Mouse (Mus musculus): ENCODE results near the gene Leng9. TPM values are rescaled to one million over a fixed set of nuclear protein-coding genes. Genes with fewer than 3 reads are reported as not detected.

The Leng9 gene
- polyA plus RNA-seq, 1 experiment from 2014 or later: 4.8 TPM

DNA sequence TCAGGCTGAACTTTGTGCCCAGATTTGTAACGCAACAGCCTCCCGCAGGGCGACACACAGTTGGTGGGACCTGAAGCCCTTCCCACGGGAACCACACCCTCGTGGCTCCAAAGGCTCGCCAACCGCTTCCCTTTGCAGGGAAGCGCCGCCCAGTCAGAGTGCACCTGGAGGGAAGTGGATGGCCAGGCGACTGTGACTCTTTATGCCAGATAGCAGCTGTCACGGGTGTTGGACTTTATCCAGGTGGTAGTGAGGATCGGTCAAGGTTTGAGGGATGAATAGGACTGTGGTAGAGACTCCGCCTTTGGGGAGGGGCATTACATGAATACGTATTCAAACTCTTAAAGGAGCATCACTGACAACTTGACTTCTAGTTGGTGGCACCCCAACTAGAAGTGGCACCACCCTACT, 642 bp upstream of the Leng9 start:
- Histone ChIP-seq H3K4me3 (replicated peaks) (peak overlapping the region; percentile 72), H3K36me3 (peaks cover 12% of the 10 kb centered on the region), H3K4me2 (peak overlapping the region; percentile 88), H3K9me3 (no peaks in the 10 kb centered on the region), H3K4me1 (peaks cover 31% of the 10 kb centered on the region), H3K27me3 (replicated peaks) (no peaks in the 10 kb centered on the region), H3K9ac (no peak overlapping the region), H3K27ac (peak overlapping the region; percentile 99)
- 17% methylated on average over 14 of the region's 14 CpGs for WGBS
- peak; percentile 67 for ATAC-seq (ENCODE audit: insufficient read depth, low FRiP score, low read depth)

DNA sequence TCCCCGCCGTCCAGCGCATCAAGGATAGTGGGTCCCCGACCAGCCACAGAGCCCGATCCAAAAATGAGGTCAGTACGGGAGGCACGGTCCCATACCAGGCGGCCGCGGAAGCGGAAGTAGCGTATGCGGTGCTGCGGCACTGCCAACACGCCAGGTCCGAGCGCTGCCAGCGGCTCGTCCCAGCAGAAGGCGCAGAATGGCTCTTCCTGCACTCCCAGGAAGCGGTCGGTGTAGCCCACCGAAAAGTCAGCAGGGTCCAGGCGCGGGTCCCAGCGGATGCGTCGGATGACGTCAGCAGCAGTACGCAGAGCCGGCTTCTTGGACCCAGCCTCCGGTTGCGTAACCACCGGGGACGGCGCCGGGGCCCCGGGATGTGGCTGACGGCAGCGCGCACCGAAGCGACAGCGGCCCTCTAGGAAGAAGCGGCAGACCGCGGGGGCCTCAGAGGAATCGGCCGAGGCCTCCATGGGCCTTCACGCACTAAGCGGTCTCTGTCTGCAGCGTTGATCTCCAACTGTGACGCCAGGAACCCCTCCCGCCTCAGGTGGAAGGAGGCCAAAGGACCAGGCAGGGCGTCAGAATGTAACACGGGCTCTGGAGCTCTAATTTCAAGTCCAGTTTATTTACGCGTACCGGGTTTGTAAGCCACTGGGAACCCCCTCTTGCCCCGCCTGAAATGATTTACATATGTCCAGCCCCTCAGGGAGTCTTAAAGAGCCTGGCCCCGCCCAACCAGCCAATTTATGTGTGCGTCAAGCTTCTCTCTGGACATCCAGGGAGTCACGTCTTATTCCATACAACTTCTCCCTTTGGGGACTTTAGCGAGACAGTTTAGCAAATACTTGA, 742 bp downstream of the Leng9 start:
- H3K27ac ChIP-seq: peak overlapping the region; percentile 99
- WGBS: under 1% methylated on average over 64 of the region's 64 CpGs
- peak overlapping the region; percentile 66 for H3K9ac ChIP-seq
- H3K9me3 ChIP-seq: no peaks in the 10 kb centered on the region
- H3K27me3 ChIP-seq (replicated peaks): no peaks in the 10 kb centered on the region
- peak; percentile 71 for ATAC-seq (ENCODE audit: insufficient read depth, low FRiP score, low read depth)
- peaks cover 31% of the 10 kb centered on the region for H3K4me1 ChIP-seq
- peak overlapping the region; percentile 72 for H3K4me3 ChIP-seq (replicated peaks)
- H3K36me3 ChIP-seq: peaks cover 26% of the 10 kb centered on the region
- H3K4me2 ChIP-seq: peak overlapping the region; percentile 88

DNA sequence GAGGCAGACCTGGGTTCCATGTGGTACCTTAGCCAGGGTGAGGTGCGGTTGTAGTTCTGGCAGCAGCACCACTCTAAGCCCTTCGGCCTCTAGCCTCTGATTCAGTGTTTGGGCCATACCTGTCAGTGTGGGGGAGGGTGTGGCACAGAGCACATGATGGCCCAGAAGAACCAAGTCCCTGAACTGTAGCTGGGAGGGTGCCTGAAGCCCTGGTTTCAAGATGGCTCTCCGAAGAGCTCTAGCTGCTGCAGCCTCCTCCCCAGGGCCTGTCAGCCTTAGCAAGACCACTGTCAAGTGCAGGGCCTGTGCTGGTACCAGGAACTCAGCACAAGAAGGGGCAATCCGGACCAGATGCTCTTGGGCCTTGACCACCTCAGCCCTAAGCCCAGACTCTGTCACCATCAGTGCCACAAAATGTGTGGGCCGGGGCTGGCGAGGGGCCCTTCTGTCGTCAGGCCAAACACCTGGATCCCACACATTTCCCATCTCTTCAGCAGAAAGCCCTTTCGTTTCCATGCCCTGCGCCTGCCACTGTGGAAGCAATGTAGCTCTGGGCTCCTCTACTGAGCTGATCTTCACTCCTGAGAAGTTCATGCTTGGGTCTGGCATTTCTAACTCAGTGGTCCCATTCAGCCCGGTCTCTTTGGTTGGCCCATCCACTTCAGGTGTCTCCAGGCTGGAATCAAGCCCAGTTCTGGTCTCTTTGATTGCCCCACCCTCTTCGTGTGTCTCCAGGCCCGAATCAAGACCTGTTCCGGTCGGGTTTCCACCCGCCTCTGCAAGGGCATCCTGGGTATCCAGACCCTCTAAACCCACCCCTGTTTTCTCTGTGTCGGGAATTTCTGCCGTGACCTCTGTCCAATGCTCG, 1.6 kb downstream of the Leng9 start:
- Histone ChIP-seq H3K36me3 (peaks cover 35% of the 10 kb centered on the region), H3K27me3 (replicated peaks) (no peaks in the 10 kb centered on the region), H3K9ac (peak overlapping the region; percentile 66), H3K4me2 (peak overlapping the region; percentile 88), H3K27ac (peak overlapping the region; percentile 99), H3K4me1 (peaks cover 31% of the 10 kb centered on the region), H3K9me3 (no peaks in the 10 kb centered on the region), H3K4me3 (replicated peaks) (peak overlapping the region; percentile 72)
- WGBS: 30% methylated on average over 18 of the region's 18 CpGs
- peak; percentile 5; the same call in 1 of the 2 replicates for ATAC-seq (ENCODE audit: insufficient read depth, low FRiP score, low read depth)

DNA sequence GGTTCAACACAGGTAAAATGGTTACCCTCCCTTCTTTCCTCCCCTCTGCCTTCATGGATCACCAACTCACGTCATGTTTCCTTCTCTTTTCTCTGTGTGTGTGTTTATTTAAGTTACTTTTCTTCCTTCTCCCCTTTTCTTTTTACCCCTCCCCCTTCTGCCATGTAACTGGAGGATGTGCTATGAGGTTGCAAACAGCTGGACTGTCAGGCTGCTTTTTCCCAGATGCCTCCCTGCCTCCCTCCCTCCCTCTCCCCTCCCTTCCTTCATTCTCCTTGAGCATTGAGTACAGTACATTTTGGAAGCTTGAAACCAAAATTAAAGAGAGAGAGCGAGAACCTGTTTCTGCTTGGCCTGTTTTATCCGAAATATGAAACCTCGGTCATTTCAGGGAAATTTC, 2.3 kb downstream of the Leng9 start:
- Histone ChIP-seq H3K4me1 (peaks cover 31% of the 10 kb centered on the region), H3K9me3 (no peaks in the 10 kb centered on the region), H3K4me2 (peak overlapping the region; percentile 88), H3K36me3 (peaks cover 41% of the 10 kb centered on the region), H3K9ac (no peak overlapping the region), H3K27ac (peak overlapping the region; percentile 99; the same call in 1 of the 2 replicates), H3K27me3 (replicated peaks) (no peaks in the 10 kb centered on the region), H3K4me3 (replicated peaks) (no peak overlapping the region)
- 71% methylated on average over 4 of the region's 4 CpGs for WGBS
- no peak for ATAC-seq (ENCODE audit: insufficient read depth, low FRiP score, low read depth)

DNA sequence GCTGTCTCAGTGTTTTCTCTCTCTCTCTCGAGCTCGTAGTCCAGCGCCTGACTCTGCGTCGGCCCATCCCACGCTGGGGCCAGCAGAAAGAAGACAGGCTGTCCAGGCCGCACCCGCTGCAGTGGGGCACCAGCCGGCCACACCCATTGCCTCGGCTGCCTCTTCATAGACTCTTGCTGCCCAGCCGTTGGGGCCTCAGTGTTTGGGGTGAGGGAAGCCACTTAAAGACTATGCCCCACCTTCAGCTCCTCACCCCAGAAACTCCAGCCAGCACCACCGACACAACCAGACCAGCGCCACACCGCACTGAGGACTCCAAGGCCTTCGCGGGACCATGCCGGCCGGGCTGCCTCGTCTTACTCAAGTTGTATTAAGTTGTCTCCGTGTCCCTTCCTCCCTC, 2.8 kb downstream of the Leng9 start:
- Histone ChIP-seq H3K27ac (no peak overlapping the region), H3K4me3 (replicated peaks) (no peak overlapping the region), H3K9ac (no peak overlapping the region), H3K4me1 (peaks cover 31% of the 10 kb centered on the region), H3K27me3 (replicated peaks) (no peaks in the 10 kb centered on the region), H3K4me2 (no peak overlapping the region), H3K9me3 (no peaks in the 10 kb centered on the region), H3K36me3 (peaks cover 46% of the 10 kb centered on the region)
- no peak for ATAC-seq (ENCODE audit: insufficient read depth, low FRiP score, low read depth)
- WGBS: 81% methylated on average over 20 of the region's 20 CpGs

DNA sequence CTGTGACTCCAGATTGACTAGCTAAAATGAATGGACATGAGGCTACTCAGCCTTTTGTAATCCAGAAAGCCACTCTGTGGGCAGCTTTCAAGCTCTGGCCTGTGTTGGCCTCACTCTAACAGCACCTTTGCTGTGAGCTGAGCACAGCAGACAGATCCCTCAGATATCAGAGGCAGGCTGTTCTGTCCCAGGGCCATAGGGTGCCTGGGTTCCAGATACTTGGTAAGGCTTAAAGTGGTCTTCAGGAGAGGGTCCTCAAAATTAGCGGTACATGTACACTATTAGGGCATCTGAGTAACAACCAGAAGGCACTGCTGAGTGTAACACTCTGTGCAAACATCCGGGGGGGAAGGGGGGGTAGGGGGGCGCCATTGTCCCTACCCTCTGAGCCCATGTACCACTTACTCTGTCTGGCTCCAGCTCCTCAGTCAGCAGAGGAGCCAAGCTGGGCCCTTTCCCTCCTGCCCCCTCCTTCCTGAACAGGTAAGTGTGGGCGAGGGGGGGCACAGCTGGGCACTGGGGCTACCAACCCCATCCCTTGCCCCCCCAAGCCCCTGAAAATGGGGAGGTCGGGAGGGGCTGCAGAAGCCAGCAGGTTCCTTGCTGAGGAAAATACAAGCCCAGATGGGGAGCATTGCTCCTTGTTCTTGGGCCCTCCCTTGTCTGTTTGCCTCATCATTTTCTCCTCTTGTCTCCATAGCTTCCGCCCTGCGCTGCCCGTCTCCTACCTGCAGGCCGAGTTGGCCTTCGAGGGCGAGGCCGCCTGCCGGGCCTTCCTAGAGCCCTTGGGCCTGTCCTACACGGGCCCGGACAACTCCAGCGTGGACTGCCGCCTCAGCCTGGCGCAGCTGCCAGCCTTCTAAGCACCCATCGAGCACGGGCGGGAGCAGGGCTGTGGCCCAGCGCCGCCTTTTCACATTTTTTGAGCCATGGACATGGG, 3.7 kb downstream of the Leng9 start:
- WGBS: 89% methylated on average over 23 of the region's 23 CpGs
- Histone ChIP-seq H3K27me3 (replicated peaks) (no peaks in the 10 kb centered on the region), H3K9ac (no peak overlapping the region), H3K4me2 (no peak overlapping the region), H3K4me3 (replicated peaks) (no peak overlapping the region), H3K36me3 (peaks cover 54% of the 10 kb centered on the region), H3K4me1 (peaks cover 30% of the 10 kb centered on the region), H3K27ac (no peak overlapping the region), H3K9me3 (no peaks in the 10 kb centered on the region)
- no peak for ATAC-seq (ENCODE audit: insufficient read depth, low FRiP score, low read depth)

DNA sequence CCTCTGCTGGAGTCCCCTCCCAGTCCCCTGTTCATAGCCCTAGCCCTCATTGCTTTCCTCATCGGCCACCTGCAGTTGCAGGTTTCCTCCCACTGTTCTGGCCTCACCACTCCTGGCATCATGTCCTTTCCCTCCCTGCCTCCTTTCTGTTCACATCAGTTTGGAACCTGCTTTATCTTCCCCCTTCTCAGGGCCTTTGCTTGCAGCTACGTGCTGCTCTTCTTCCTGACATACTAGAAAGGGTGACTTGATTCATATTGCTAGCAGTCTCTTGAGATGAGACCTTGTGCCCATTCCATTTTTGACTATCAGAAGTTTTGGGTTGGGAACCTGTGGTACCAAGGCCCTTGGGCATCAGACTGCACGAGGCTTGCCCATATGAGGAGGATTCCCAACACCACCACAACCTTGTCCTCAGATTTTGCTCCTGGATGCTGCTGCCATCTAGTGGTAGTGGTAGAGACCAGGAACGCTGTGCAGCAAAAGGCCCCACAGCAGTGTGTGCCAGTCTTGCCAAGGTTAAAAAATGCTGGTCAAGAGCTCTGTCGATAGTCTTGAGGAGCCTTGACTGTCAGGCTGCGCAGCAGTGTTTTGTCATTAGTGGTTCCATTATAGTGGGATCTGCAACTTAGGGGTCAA, 4.5 kb downstream of the Leng9 start:
- Histone ChIP-seq H3K9ac (no peak overlapping the region), H3K36me3 (peaks cover 63% of the 10 kb centered on the region), H3K27ac (no peak overlapping the region), H3K9me3 (no peaks in the 10 kb centered on the region), H3K4me2 (no peak overlapping the region), H3K4me1 (peaks cover 26% of the 10 kb centered on the region), H3K4me3 (replicated peaks) (no peak overlapping the region), H3K27me3 (replicated peaks) (no peaks in the 10 kb centered on the region)
- ATAC-seq (ENCODE audit: insufficient read depth, low FRiP score, low read depth): no peak
- WGBS: 65% methylated on average over 6 of the region's 6 CpGs

DNA sequence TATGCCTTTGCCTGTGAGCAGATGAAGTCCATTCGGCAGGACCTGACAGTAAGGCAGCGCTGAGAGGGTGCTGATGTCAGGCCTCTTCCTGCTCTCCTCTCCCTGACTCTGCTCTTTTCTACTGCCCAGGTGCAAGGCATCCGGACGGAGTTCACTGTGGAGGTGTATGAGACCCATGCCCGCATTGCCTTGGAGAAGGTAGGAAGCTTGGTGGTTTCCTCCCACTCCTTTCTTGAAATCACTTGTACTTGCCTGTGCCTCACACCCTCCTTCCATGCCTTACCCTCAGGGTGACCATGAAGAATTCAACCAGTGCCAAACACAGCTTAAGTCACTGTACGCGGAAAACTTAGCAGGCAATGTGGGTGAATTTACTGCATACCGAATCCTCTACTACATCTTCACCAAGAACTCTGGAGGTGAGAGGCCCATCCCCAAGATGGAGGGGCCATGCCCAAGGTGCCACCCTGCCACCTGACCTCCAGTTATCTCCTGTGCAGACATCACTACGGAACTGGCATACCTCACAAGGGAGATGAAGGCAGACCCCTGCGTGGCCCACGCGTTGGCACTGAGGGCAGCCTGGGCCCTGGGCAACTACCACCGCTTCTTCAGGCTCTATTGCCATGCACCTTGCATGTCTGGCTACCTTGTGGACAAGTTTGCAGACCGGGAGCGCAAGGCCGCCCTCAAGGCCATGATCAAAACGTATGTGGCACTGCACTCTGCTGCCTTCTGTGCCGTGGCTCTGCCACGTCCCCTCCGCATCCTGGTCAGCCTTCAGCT, 5.2 kb downstream of the Leng9 start:
- no peak overlapping the region for H3K27ac ChIP-seq
- no peak overlapping the region for H3K4me3 ChIP-seq (replicated peaks)
- ATAC-seq (ENCODE audit: insufficient read depth, low FRiP score, low read depth): no peak
- H3K36me3 ChIP-seq: peaks cover 70% of the 10 kb centered on the region
- 95% methylated on average over 20 of the region's 20 CpGs for WGBS
- H3K4me1 ChIP-seq: peaks cover 21% of the 10 kb centered on the region
- no peaks in the 10 kb centered on the region for H3K27me3 ChIP-seq (replicated peaks)
- no peaks in the 10 kb centered on the region for H3K9me3 ChIP-seq
- no peak overlapping the region for H3K4me2 ChIP-seq
- H3K9ac ChIP-seq: no peak overlapping the region

DNA sequence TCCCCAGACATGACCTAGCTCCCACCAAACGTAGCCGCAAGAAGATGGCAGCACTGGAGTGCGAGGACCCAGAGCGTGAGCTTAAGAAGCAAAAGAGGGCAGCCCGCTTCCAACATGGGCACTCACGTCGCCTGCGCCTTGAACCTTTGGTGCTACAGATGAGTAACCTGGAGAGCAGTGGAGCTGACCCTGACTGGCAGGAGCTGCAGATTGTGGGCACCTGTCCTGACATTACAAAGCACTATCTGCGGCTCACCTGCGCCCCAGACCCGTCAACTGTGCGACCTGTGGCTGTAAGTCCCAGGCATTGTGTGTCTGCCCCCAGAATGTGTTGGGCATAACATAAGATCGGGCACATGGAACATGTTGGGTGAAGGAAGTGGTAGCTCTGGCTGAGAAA, 6.1 kb downstream of the Leng9 start:
- H3K4me3 ChIP-seq (replicated peaks): no peak overlapping the region
- H3K9me3 ChIP-seq: no peaks in the 10 kb centered on the region
- peaks cover 18% of the 10 kb centered on the region for H3K4me1 ChIP-seq
- ATAC-seq (ENCODE audit: insufficient read depth, low FRiP score, low read depth): no peak
- H3K27me3 ChIP-seq (replicated peaks): no peaks in the 10 kb centered on the region
- 94% methylated on average over 13 of the region's 13 CpGs for WGBS
- no peak overlapping the region for H3K27ac ChIP-seq
- peaks cover 79% of the 10 kb centered on the region for H3K36me3 ChIP-seq
- no peak overlapping the region for H3K4me2 ChIP-seq
- H3K9ac ChIP-seq: no peak overlapping the region

DNA sequence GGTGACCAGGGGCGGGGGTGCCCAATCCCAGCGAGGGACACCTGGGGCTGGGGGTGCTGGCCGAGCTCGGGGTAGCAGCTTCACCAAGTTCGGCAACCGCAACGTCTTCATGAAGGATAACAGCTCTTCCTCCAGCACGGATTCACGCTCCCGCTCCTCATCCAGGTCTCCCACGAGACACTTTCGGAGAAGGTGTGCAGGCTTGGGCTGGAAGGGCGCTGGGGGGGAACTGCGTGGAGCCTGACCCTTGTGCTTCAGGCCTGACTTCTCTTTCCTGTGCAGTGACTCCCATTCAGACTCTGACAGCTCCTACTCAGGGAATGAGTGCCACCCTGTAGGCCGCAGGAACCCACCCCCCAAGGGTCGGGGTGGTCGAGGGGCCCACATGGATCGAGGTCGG, 6.7 kb downstream of the Leng9 start:
- Histone ChIP-seq H3K9me3 (no peaks in the 10 kb centered on the region), H3K9ac (no peak overlapping the region), H3K27me3 (replicated peaks) (no peaks in the 10 kb centered on the region), H3K4me1 (peaks cover 17% of the 10 kb centered on the region), H3K4me3 (replicated peaks) (no peak overlapping the region), H3K27ac (no peak overlapping the region), H3K4me2 (no peak overlapping the region), H3K36me3 (peaks cover 84% of the 10 kb centered on the region)
- WGBS: 93% methylated on average over 19 of the region's 19 CpGs
- ATAC-seq (ENCODE audit: insufficient read depth, low FRiP score, low read depth): no peak

Data from stomach, embryonic 15.5 days (tissue).